Mouse (Mus musculus) hindbrain, embryonic 11.5 days (tissue): ENCODE measurements around the gene Csf1. TPM values are rescaled to one million over a fixed set of nuclear protein-coding genes. Genes with fewer than 3 reads are reported as not detected.

Experiments used
- ATAC-seq: fragments of 200-750 bp; cut with Nextera tagmentation; 2 replicates; pipeline ENCODE4 v1.8.0; 2017; ENCODE audit warnings: mild to moderate bottlenecking, moderate TSS enrichment, moderate library complexity; ENCODE audit not compliant: low FRiP score
- DNase-seq: peaks from one replicate; pipeline ENCODE4 v3.0.0-alpha.2; 2015; ENCODE audit warnings: low spot score
- H3K27ac ChIP-seq: fragments of 300-500 bp; sonication (generic); 2 replicates; pipeline ENCODE4 v1.5.1; 2014; ENCODE audit warnings: mild to moderate bottlenecking, low read depth, low read length
- H3K27me3 ChIP-seq: fragments of 300-500 bp; sonication (generic); 2 replicates; pipeline ENCODE4 v1.6.1; 2014; ENCODE audit warnings: mild to moderate bottlenecking, low read length, moderate library complexity, mixed read lengths; ENCODE audit not compliant: control insufficient read depth, insufficient read depth
- H3K36me3 ChIP-seq: fragments of 300-500 bp; sonication (generic); 2 replicates; pipeline ENCODE4 v1.6.1; 2014; ENCODE audit warnings: mild to moderate bottlenecking, low read length, moderate library complexity, mixed read lengths; ENCODE audit not compliant: control insufficient read depth, insufficient read depth
- H3K4me1 ChIP-seq: fragments of 300-500 bp; sonication (generic); replicated peaks from 2 replicates; pipeline ENCODE4 v1.6.1; 2014; ENCODE audit warnings: low read length, mixed read lengths; ENCODE audit not compliant: control insufficient read depth, insufficient read depth
- H3K4me2 ChIP-seq: fragments of 300-500 bp; sonication (generic); replicated peaks from 2 replicates; pipeline ENCODE4 v1.6.1; 2014; ENCODE audit warnings: mild to moderate bottlenecking, low read depth, low read length
- H3K4me3 ChIP-seq: fragments of 300-500 bp; sonication (generic); 2 replicates; pipeline ENCODE4 v1.5.1; 2014; ENCODE audit warnings: low read depth, low read length
- H3K9ac ChIP-seq: fragments of 300-500 bp; sonication (generic); 2 replicates; pipeline ENCODE4 v1.6.1; 2014; ENCODE audit warnings: low read depth, low read length
- H3K9me3 ChIP-seq: fragments of 300-500 bp; sonication (generic); 2 replicates; pipeline ENCODE4 v1.6.1; 2016; ENCODE audit warnings: low read length; ENCODE audit not compliant: control insufficient read depth
- WGBS: fragments of 180-500 bp; shearing (Covaris S2); extraction: QIAGEN DNeasy Blood & Tissue Kit; methylation state at CpG from one replicate; pipeline ENCODE4 v1.1.7; 2014; 5-methylcytosine and 5-hydroxymethylcytosine counted together
- polyA plus RNA-seq: library from polyadenylated mRNA; unstranded; fragments of >200 nt; fragmentation: Nextera tagmentation; extraction: Ambion mirVana; gene quantifications from 2 replicates; pipeline ENCODE4 v1.2.1, GENCODE M21; 2014

Gene Csf1
- polyA plus RNA-seq, 1 experiment from 2014 or later: 5.3 TPM

DNA sequence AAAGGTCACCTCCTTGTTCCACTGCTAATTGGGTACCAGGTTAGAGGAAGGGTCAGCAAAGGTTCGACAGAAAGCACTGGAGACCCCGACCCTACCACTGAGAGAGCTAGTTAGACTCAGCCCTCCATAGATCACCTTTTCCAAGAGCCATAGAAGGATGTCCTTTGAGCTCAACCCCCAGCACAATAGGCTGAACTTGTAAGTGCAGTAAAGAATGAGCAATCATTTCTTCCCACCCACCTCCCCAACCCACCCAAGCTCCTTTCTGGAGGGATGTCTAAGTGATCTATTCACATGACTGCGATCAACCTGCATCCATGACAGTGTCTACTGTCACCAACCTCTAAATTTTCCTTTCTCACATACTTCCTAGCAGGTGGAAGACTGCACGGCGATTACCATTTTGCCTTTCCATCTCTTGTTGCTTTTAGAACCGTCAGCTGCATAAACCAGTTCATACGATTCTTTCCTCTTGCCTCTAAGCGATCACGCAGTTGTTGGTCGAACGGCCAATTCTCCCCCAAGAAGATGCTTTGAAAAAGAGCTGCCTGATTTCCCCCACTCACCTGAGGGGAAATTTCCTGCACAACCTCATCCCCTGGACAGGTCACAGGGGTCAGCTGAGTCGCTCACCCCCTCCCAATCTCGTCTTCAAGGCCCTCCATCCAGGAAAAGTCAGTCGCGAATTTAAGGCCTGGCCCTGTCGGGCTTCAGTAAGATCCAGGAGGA is 64.9 kb downstream of the Csf1 start:
- peaks cover 2% of the 10 kb centered on the region; the same call in 1 of the 2 replicates for H3K4me1 ChIP-seq
- no peaks in the 10 kb centered on the region for H3K36me3 ChIP-seq
- peak overlapping the region; percentile 97 for H3K9ac ChIP-seq
- no peaks in the 10 kb centered on the region for H3K27me3 ChIP-seq
- WGBS: 9% methylated on average over 16 of the region's 16 CpGs
- peak overlapping the region; percentile 82 for H3K4me2 ChIP-seq
- H3K4me3 ChIP-seq: peak overlapping the region; percentile 69
- peak overlapping the region; percentile 87 for H3K27ac ChIP-seq
- ATAC-seq (no peak), DNase-seq (no peak)
- H3K9me3 ChIP-seq: no peaks in the 10 kb centered on the region

DNA sequence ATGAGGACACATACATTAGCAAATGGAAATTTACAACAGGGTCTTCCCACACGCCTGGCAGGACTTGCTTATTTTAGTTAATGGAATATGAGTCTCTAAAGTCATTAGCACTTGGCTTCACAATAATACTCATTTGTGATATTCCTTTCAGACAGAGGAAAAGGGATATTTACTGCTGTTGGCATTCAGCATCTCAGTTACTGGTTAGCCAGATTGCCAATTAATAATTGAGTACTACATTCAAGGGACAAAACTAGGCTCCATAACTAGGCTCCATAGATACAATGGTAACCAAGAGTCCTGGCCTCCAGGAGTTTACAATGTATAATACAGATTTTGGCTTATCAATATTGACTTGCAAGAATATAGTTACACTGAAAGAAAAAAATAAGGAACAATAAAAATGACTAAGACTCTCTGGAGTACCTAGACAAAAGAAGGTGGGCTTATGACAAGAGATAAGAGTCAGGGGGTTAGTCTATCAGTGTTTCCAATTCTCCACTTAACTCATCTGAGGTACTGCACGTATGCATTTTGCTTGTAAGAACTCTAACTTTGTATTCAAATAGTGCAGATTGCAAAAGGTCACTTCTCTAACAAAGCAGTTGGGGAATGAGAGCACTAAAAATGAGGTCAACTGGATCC is 65.9 kb downstream of the Csf1 start:
- H3K9ac ChIP-seq: peak overlapping the region; percentile 24
- H3K4me2 ChIP-seq: peak overlapping the region; percentile 82
- 79% methylated on average over 2 of the region's 2 CpGs for WGBS
- no peaks in the 10 kb centered on the region for H3K36me3 ChIP-seq
- no peaks in the 10 kb centered on the region for H3K9me3 ChIP-seq
- no peak for DNase-seq
- peak overlapping the region; percentile 69 for H3K4me3 ChIP-seq
- H3K27me3 ChIP-seq: no peaks in the 10 kb centered on the region
- no peak for ATAC-seq
- peaks cover 2% of the 10 kb centered on the region; the same call in 1 of the 2 replicates for H3K4me1 ChIP-seq
- no peak overlapping the region for H3K27ac ChIP-seq

Other genes with a start within 250 kb of the Csf1 start
- 1.9 and 3.5 TPM in 2 replicates for gene Slc6a17, start 242.5 kb downstream of the Csf1 start, polyA plus RNA-seq
- not detected in 2 replicates for gene Ubl4b, start 205.4 kb downstream of the Csf1 start, polyA plus RNA-seq
- gene Alx3, start 165.4 kb downstream of the Csf1 start, polyA plus RNA-seq: 0.73 and 1.5 TPM in 2 replicates
- gene Gm10961, start 129.1 kb downstream of the Csf1 start, polyA plus RNA-seq: not detected in 2 replicates
- gene Strip1, start 128.8 kb downstream of the Csf1 start, polyA plus RNA-seq: 85.1 and 100 TPM in 2 replicates
- gene Ahcyl1, start 63.9 kb downstream of the Csf1 start, polyA plus RNA-seq: 117 and 123 TPM in 2 replicates
- not detected in 2 replicates for gene Eps8l3, start 116.8 kb upstream of the Csf1 start, polyA plus RNA-seq
- gene Gstm5, start 135.4 kb upstream of the Csf1 start, polyA plus RNA-seq: 236 and 261 TPM in 2 replicates
- 58.3 and 64.9 TPM in 2 replicates for gene Gstm7, start 171.3 kb upstream of the Csf1 start, polyA plus RNA-seq
- 6.6 and 7.6 TPM in 2 replicates for gene Gstm6, start 183.3 kb upstream of the Csf1 start, polyA plus RNA-seq
- not detected in 2 replicates for gene Gstm3, start 208.8 kb upstream of the Csf1 start, polyA plus RNA-seq
- 23.1 and 23.2 TPM in 2 replicates for gene Gstm2, start 226.0 kb upstream of the Csf1 start, polyA plus RNA-seq